Mouse (Mus musculus) erythroid progenitor cell, adult 5-6 weeks (primary cell): ENCODE measurements around the gene Gm49601. TPM values are rescaled to one million over a fixed set of nuclear protein-coding genes. Genes with fewer than 3 reads are reported as not detected.

Source experiments
- ATAC-seq: replicated peaks from 2 replicates; pipeline ENCODE4 v1.8.0; 2016; ENCODE audit warnings: moderate number of reproducible peaks, mild to moderate bottlenecking, moderate TSS enrichment, inconsistent platforms; ENCODE audit not compliant: poor library complexity, low FRiP score, severe bottlenecking
- total RNA-seq, 2 experiments: library from RNA; stranded (forward) in 1 of 2; stranded (reverse) in 1 of 2; fragments of 150-400 nt in 1 of 2; fragments of 186-747, 209-891 nt in 1 of 2; gene quantifications; 2 replicates each; pipeline versions ENCODE4 v1.2.3 to v1.2.4; 2015 to 2017; ENCODE audit warnings: low replicate concordance in 2 of 2

The Gm49601 gene
- total RNA-seq, 2 experiments from 2014 or later = not detected

DNA sequence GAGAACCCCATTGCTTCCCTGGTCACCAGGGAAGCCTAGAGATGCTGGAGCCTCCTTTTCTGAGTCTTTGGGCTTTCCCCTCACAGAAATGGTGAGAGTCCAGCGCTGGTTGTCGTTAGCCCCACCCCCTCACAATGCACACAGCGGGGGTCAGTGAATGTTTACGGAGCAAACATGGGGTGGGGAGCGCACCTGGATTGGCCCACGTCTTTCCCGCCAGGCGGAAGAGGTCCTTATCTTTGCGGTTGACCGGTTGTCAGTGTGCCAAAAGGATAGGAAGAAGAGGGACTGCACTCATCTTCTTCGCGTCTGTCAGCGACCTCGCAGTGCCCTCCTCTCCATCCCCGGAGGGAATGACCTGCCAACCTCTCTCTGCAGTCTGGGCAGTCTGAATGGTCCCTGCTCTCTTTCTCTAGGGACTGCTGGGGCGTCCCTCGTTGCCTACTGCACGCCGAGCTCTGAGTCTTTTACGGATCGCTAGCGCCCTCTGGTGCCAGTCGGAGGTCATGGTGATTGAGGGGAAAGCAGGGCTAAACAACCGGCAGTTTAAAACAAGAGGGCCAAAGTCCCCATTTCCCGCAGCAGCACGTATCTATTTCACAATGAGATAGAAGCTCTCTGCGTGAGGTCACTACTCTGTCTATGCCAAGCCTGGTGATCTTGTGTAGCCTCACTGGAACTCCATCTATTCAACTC, 8.7 kb downstream of the Gm49601 start:
- ATAC-seq = peak; percentile 70

DNA sequence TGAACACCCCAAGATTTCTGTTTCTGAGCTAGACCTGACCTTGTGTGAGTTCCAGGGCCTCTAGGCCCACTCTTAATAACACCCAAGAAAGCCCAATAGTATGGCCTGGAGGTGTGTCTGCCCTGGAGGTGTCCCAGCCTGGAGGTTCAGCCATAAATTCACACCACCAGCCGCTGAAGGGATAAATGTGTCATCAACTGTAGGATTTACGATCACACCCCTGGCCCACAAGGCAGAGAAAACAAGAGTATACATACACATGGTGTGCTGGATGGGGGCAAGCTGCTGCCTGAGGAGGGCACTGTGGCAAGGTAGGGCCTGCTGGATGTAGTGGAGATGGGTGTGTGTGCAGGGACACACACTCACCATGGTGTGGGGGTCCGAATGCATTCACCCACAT, 12.9 kb downstream of the Gm49601 start:
- ATAC-seq = no peak

GRCm38 (mm10) chr16:18611752-18612151, 14.5 kb downstream of the Gm49601 start:
- no peak for ATAC-seq

- no peak for ATAC-seq
Measured at GRCm38 (mm10) chr16:18609099-18609498, 17.1 kb downstream of the Gm49601 start.

- ATAC-seq = no peak
Measured at GRCm38 (mm10) chr16:18608226-18608625, 18.0 kb downstream of the Gm49601 start.

DNA sequence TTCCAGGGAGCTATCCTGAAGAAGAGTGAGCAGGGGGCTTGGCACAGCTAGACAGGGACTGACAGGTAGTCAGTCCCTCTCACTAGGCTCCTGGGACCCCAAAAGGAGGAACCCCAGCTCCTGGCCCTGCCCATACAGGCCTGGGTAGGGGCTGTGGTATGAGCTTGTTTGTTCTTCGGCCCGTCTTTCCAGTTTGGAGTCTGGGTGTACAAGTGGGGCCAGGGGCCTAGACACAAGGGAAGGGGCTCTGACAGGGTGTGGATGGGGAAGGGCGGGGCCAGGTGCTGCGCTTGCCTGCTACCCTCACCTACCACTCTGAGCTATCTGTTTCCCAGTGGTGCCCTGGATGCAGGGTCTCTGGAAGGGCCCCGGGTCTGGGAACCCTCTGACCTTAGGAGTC, 20.5 kb downstream of the Gm49601 start:
- no peak for ATAC-seq

DNA sequence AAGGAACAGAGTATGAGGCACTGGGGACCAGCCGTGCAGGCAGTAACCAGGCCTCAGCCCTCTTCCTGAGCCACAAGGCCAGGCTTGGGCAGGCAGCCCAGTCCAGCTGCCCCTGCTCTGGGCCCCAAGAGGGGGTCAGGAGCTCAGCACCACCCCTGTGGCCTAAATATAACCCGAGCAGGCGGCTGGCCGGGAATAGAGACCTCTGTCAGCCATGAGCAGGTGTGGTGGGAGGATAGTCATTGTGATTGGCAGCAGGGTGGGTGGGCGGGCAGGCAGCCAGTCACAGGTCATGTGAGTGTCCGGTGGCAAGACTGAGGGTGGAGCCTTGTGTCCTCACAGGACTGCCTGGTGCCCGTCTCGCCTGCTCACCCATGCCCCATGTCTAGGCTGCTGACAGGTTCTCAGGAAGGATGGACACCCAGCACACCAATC, 21.9 kb downstream of the Gm49601 start:
- no peak for ATAC-seq

DNA sequence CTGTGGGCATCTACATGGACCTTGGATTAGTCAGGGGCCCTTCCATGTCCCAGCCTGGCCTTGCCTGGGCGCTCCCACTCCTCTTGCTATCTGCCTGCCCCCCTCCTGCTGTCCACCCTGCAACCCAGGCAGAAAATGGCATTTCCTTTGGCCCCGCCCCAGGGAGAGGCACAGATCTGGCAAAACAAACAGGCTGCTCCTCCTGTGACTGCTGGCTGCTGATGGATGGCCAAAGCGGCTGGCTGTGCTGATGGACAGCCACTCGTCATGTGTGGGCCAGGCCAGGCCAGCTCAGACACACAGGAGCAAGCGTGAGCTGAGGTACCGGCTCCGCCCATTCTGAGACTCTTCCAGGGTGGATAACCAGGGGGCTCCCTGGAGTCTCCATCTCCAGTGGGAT, 24.8 kb downstream of the Gm49601 start:
- no peak for ATAC-seq

- ATAC-seq = no peak
Measured at GRCm38 (mm10) chr16:18598006-18598405, 28.2 kb downstream of the Gm49601 start.

GRCm38 (mm10) chr16:18596255-18596654, 30.0 kb downstream of the Gm49601 start:
- no peak for ATAC-seq

GRCm38 (mm10) chr16:18593930-18594329, 32.3 kb downstream of the Gm49601 start:
- ATAC-seq = no peak

DNA sequence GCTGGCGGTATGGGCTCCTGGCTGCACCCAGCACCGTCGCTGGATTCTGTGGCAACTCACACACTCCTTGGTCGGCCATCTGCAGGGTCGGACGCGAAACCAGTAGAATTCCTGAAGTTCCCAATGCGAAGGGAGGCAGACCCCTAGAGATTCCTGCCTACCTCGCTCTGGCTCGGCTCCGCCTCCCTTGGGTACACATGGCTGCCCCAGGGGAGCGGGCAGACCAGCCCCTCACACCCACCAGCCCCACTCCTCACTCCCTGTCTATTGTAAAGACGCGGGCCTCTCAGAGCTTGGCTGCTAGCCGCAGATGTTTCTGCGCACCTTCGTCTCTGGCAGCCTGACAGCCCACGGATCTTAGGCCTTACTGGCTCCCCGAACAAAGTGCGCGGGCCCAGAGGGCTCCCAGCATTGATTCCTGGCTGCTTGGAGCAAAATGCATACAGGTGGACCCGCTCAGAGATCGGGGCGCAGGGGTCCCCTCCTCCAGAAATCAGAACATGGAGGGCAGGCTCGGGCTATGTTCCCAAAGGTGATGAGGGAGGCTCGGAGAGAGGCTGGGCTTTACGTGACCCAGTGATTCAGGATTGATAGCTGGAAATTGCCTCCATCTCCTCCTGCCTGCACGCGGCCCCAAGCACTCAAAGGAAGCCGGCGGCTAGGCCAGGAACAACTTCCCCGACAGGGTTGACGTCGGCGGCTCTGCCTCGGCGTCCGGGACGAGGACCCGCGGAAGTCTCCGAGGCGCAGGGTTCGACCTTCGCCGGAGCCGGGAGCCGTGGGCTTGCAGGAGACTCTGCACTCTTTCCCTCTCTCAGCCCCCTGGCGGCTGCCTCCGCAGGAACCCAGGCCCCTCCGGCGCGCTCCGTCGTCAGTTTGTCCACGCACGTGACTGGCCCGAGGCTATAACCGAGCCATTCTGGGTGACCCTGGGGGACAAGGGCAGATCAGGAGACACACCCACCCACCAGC, 34.9 kb downstream of the Gm49601 start:
- no peak for ATAC-seq

DNA sequence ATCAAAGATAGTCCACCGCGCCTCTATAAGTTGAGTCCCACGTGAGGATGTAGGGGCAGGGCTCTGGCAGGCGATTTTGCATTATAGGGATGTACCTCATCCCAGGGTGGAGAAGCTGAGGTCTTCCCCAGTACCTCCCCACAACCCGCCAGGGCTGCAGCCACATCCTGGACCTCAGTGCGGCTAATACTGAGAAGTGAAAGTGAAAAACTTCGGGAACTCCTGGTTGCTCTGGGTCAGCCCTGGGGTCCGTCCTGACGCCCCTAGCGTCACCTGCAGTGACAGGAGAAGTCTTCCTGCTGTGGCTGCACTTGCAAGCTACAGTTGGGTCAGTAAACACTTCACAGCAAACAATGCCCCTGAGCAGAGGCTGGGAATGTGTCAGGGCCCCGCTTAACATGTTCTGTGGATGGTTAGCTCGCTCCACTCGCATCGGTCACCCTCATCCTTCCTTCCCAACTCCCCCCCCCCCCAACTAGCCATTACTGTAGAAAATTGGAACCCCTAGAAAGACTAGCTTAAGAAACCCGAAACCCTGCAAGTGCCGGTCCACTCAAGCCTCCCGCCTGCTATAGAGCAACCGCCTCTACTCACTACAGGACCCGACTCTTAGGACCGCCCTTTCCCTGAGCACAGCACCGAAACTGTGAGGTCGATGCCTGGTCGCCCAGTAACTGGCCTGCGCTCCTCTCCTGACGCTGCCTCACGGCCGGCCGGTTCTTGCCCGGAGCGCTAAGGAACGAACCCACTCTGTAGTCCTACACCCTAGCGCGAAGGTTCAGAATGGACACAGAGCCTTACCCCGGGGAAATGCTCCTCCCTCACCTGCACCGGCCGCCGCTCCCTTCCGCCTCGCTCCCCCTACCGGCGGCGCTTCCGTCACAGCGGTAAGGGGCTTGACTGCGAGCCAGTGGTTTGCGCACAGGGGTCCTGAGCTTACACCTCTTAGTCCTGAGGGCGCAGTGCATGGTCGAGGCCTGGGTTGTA, 36.1 kb downstream of the Gm49601 start, which contains the start of gene Tbx1:
TSS of gene Tbx1 (minus strand) at position 868 of the 987 bp plus-strand sequence.
- no peak for ATAC-seq

DNA sequence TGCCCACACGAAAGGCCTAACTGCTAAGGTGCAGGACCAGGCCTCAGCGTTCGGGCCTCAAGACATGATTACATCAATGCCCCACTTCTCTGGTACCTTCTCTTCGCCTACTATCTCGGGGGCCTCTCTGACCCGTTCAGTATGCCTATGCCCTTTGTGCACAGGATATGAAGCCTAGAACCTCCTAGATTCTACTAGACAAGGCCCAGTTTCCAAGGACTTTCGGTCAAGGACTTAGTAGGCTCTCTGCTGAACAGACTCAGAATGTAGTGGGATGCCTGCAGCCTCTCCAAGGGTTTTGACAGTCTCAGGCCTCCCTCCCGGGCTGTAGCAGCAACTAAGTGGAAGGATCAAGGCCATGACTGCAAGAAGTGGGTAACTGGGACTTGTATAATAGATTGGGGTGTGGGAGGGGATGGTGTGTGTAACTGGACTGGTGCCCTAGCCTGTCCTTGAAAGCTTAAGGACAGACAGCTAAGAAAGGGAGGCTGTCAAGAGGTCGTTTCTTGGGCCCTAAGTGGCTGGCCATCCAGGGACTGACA, 37.1 kb downstream of the Gm49601 start:
- no peak for ATAC-seq

- no peak for ATAC-seq
Measured at GRCm38 (mm10) chr16:18588738-18589055, 37.5 kb downstream of the Gm49601 start.

DNA sequence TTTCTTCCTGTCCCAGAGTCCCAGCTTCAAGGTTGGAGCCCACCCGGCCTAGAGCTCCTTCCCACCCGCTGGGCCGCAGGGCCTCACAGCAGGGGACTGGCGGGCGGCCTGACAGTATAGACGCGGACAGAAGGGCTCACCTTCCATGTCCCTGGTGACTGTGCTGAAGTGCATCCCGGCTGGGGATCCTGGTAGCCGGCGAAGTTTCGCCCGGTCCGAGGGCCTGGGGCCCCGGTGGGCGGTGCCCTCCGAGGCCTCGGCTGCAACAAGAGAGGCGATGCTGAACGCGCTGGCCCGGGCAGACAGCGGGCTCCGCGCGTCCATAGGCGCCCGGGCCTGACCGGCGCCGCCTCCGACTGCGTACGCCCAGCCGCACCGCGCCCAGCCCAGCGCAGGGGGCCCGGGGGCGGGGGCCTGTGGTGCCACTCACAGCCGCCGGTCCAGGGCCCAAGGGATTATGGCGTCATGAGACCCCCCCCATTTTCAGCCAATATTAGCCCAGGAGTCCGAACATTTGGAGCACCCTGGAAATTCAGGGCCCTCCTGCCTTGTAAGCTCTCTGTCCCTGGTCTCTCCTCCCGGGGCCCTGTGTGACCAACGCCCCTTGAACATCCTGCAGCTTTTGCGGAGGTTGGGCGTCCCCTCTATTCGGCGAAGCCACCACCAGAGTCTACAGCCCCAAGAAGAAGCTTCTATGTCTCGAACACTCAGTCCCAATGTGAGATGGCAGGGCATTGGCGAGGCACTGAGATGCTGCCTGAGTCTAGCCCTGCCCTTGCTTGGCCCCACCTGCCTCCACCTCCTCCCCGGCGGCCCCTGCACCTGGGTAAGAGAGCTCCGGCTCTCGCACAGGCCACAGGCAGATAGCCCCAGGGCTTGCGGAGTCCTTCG, 38.1 kb downstream of the Gm49601 start:
- ATAC-seq = no peak

- no peak for ATAC-seq
Measured at GRCm38 (mm10) chr16:18586906-18587546, 39.2 kb downstream of the Gm49601 start.
